Mouse (Mus musculus) CH12.LX (cell line): Measurements from ENCODE around the gene Phc2.
A peak's percentile ranks its signal among the peaks of the same experiment; 100 is the strongest.

Experiments
- BHLHE40 ChIP-seq: IDR thresholded peaks from 2 replicates; pipeline ENCODE4 v1.6.1; 2011; ENCODE audit warnings: mild to moderate bottlenecking, low read depth, low read length, improper control_type of control experiment
- CHD2 ChIP-seq: IDR thresholded peaks from 2 replicates; pipeline ENCODE4 v1.6.1; 2011; ENCODE audit warnings: low read length, improper control_type of control experiment
- CTCF ChIP-seq, 2 experiments: IDR thresholded peaks in 1 of 2; conservative IDR thresholded peaks in 1 of 2; 2 replicates each; pipeline ENCODE4 v1.5.1; 2011 to 2012; ENCODE audit warnings: low read depth in 2 of 2, low read length in 2 of 2, improper control_type of control experiment in 1 of 2, inconsistent platforms in 1 of 2, mild to moderate bottlenecking in 1 of 2, moderate library complexity in 1 of 2
- ELF1 ChIP-seq: IDR thresholded peaks from 2 replicates; pipeline ENCODE4 v1.6.1; 2014; ENCODE audit warnings: low read depth, mild to moderate bottlenecking, inconsistent platforms, low read length, improper control_type of control experiment
- EP300 ChIP-seq: IDR thresholded peaks from 2 replicates; pipeline ENCODE4 v1.6.1; 2011; ENCODE audit warnings: low read length, improper control_type of control experiment
- NELFE ChIP-seq: IDR thresholded peaks from 2 replicates; pipeline ENCODE4 v1.6.1; 2011; ENCODE audit warnings: low read depth, low read length, improper control_type of control experiment
- POLR2A ChIP-seq: IDR thresholded peaks from 2 replicates; pipeline ENCODE4 v1.6.1; 2011; ENCODE audit warnings: low read depth, mild to moderate bottlenecking, improper control_type of control experiment, low read length
- RCOR1 ChIP-seq: conservative IDR thresholded peaks from 2 replicates; pipeline ENCODE4 v1.6.1; 2012; ENCODE audit warnings: low read depth, mild to moderate bottlenecking, inconsistent platforms, low read length, improper control_type of control experiment
- TBP ChIP-seq: conservative IDR thresholded peaks from 2 replicates; pipeline ENCODE4 v1.6.1; 2011; ENCODE audit warnings: low read depth, low read length, improper control_type of control experiment
- USF2 ChIP-seq: conservative IDR thresholded peaks from 2 replicates; pipeline ENCODE4 v1.6.1; 2011; ENCODE audit warnings: low read depth, low read length, improper control_type of control experiment

GRCm38 (mm10) chr4:128784950-128785631 lies 130.6 kb downstream of the Phc2 start:
- TF ChIP-seq USF2 (peak; percentile 80), EP300 (peak; percentile 20; the same call in 1 of the 2 replicates), CHD2 (no peak), CTCF (conservative IDR thresholded peaks at IDR 0.05 in 1 of 2, IDR thresholded peaks at IDR 0.05 in 1 of 2; ENCODE audit: low read depth in 2 of 2, low read length in 2 of 2) (no peak), TBP (peak; percentile 90), NELFE (no peak; the same call in 1 of the 2 replicates), POLR2A (peak; percentile 64; the same call in 1 of the 2 replicates), ELF1 (no peak), BHLHE40 (peak; percentile 95), RCOR1 (no peak)
